Mouse (Mus musculus) urinary bladder, postnatal 14 days (tissue): ENCODE results near the gene Wfs1.
A peak's percentile ranks its signal among the peaks of the same experiment; 100 is the strongest.
"Not testable (repeated sequence)": the region's sequence is repeated elsewhere in the genome, so short reads cannot be mapped to it uniquely, and the experiment has no call there.

Experiments used
- DNase-seq: peaks from one replicate; pipeline ENCODE4 v3.0.0; 2021; ENCODE audit warnings: low spot score

Wfs1 gene

DNA sequence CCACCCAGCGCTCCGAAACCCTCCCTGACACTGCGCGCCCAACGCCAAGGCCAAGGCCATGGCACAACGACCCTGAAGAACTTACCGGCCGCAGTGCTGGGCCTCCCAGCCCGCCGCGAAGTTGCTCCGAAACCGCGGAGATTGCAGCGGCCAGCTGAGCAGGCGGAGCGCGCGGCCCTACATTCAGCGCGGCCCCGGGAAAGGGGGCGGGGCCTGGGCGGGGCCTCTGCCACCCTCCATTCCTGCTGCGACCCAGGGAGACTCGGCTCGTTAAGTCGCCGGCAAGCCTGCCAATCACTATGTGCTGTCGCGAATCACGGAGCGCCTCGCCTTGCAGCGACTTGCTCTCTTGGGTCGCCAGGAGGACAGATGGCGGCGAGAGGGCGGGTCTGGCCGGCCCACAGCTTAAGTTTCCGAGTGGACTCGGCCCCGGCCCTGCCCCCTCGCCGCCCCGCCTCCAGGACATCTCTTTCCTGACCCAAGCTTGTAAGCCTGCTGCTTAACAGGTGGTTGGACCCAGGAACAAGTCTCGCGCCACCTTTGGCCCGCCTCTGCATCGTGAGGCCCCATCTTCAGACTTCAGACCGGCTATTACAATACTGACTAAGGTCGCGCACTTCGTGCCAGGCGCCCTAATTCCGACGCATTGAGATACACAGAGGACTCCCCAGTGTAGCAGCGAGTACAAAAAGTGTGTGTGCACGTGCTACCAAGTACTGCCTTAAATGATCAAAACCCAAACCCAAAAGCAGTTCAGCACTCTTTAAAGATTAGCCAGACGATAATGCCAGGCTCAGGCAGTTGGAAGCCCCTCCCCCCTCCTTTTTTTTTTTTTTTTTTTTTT, at the start of gene Wfs1:
Wfs1 (minus strand) TSS at position 425 of the 844 bp plus-strand sequence.
- DNase-seq, result peak; percentile 98

DNA sequence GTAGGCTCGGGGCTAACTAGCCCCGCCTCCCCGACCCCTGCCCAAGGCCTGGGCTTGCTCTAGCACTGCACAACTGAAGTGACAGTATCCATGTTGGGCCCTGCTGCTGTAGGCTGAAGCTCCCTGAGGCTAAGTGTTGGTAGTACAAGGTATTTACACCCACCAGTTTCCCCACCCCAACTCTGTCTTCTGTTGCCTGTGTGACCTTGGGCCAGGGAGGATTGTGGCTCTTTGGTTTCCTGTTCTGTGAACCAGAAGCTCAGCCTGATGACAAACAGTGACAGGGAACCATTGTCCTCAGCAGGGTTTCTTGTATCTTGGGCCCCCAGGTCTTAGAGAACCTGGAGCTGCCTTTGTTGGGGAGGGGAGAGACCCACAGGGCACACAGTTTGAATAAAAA, 47.9 kb upstream of the Wfs1 start:
- DNase-seq, result no peak

DNA sequence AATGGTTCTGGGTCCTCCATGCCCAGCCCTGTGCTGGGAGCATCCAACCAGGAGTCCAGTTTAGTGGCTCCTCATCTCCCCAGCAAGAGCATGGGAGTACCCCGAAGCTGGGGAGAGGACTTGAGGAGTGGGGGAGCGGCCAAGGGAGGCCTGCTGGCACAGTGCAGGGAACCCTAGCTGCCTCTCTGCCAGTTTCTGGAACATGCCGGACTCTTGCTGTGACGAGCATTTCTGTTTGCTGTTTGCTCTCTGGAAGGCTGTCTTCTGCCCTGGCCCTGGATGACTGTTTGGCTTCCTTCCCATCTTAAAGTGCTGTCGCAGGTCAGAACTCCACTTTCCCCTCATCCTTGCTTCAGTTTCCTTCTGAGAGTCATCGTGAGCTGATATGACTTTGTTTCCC, 46.9 kb upstream of the Wfs1 start:
- DNase-seq, result no peak

DNA sequence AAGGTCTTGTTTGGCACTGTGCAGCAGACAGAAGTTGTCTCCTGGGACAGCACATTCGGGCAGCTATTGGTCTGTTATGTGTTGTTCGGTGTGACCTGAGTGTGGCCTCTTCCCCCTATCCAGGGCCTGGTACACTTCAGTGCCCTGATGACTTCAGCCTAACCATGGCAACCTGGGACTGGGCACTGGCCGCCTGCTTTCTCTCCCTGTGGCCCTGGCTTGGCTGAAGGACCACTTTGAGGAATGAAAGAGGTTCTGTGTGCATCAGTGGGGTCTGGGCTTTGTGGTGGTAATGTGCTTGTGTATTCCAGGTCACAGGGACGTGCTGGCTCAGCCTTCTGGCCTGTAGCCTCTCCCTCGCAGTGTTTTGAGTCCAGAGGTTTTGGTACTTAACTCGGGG, 46.2 kb upstream of the Wfs1 start:
- DNase-seq, result no peak

GRCm38 (mm10) chr5:37030753-37031152, 41.7 kb upstream of the Wfs1 start:
- no peak for DNase-seq

DNA sequence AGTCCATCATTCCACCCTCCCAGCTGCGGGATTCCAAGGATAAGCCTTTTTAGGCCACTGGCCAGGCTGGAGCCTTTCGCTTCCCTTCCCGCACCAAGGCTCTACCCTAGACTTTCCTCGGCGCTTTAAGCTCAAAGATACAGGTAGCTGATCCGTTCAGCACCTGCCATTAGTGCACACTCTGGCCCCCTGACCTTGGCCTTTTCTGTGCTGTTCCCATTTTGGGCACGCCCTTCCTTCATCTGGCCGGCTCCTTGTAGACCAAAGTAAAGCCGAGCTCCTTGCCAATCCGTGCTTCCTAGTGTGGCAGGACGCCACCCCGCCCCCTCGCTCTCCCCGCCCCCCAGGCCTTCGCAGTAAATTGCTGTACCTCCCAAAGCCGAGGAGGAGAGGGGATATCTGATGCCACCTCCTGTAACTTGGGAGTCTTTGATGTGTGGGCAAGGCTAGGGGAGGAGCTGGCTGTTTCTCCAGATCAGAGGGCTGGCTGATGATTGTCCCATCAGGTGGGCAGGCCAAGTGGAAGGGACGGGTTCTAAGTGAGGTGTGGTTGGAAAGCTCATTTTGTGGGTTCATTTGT, 40.4 kb upstream of the Wfs1 start:
- no peak for DNase-seq

DNA sequence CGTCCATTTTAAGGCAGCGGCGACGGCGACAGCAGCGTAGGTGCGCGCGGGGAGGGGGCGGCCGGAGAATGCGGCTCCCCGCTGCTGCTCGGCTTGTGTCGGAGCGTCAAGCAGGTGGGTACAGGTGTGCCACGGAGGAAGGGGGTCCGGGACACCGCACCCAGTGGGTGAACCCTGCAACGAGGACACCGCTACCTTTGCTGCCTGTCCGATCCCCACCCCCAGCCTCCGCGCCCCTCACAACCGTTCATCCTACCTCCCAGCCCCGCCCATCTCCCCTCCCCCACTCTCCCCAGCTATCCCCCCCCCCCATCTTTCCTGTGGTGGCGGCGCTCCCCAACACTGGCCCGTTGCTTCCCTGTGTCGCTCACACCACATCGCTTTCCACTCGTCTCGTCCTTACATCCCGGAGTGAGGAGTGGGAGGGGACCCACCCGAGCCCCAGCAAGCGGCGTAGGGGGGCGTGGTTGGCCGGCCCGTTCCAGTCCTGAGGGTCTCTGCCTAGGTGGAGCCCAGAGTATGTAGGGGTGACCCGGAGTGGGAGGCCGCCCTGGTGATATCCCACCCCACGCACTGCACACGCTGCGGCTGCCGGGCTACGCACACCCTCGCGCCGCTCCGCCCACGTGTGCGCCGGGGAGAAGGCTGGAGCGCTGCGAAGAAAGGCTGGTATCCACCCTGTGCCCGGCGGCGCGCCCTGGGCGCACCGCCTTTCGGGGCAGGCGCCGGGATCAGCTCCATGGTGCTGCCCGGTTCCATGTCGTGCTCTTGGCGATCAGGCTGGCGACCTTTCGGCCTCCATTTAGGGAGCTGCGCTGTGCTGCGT, 39.7 kb upstream of the Wfs1 start:
- DNase-seq, result no peak

DNA sequence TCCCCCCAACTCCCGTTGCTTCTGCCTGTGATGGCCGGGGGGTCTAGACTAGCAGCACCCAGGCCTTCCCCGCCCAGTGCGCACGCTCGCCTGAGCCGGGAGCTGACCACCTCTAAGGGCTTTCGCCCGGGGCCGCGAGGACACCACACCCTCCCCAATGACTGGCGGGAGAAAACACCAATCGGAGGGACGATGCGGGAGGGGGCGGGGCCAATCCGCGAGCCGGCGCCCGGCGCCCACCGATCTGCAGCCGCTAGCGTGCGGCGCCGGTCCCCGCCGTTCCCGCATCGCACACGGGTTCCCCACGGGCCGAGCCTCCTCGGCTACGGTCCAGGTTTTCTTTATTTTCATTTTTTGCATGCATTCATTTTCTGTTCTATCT, 39.1 kb upstream of the Wfs1 start:
- DNase-seq, result peak; percentile 57

DNA sequence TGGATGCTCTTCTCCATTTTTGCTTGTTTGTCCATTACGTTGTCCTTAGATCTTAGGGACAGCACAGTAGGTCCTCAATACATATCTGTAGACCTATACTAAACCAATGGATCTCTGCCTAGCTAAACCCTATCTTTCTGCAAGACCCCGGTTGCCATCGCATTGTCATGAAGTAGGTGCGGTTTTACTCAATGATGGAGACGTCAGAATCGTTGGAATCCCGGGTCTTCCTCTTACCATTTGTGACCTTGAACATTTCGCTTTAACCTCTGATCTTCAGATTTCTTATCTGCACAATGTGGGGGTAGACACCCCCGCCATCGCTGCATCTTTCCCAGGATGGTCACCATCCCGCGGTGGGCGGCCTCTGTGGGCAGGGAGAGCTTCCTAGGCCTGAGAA, 38.7 kb upstream of the Wfs1 start:
- DNase-seq, result no peak

DNA sequence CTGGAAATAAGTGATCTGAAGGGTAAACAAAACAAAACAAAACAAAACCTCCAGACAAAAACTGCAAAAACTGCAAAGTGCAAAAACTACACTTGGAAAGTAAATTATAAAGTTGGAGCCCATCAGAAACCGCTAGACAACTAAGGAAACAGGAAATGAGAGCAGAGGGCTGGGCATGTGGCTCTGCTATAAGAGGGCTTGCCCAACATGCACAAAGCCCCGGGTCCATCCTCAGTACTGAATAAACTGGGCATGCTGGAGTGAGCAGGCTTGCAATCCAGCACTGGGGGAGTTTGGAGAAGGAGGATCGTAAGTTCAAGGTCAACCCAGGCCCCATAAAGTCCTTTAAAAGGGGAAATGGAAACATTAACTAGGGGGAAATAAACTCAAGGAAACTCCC, 28.2 kb upstream of the Wfs1 start:
- no peak for DNase-seq

DNA sequence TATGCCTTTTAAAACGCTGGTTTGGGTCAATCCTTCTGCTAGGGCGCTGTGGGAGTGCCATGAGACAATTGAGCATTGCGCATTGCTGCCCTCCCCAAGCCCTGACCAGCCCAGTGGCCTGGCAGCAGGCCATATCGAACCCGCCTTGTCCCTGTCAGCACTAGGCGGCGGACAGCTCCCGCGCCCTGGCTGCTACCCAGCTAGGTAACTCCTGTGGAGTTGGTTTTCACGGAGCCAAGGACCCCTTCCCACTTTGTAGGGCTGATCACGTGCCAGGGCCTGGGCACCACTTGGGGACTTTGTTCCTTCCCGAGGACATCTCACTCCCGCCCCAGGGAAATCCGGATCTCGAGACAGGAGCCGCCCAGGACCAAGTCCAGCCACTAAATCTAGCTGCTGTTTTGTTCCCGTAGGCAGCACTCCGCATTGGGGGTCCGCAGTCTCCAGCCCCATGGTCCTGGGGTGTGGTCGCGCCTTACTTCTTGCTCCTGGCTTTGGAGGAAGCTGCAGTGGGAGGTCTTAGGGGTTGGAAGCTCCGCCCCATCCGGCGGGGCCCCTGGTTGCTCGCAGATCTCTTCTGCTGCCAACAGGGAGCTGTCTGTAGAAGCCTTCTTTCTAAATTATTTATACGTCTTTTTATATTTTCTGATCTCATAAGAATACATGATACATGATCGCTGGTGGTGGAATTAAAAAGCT, 26.8 kb upstream of the Wfs1 start:
- DNase-seq, result peak; percentile 41

GRCm38 (mm10) chr5:37010666-37011317, 21.8 kb upstream of the Wfs1 start:
- no peak for DNase-seq

GRCm38 (mm10) chr5:37009761-37010160, 20.8 kb upstream of the Wfs1 start:
- not testable (repeated sequence) for DNase-seq

- peak; percentile 75 for DNase-seq
These were observed 13.0 kb upstream of the Wfs1 start for GRCm38 (mm10) chr5:37002001-37002400.

GRCm38 (mm10) chr5:37001002-37001401, 12.0 kb upstream of the Wfs1 start:
- no peak for DNase-seq

DNA sequence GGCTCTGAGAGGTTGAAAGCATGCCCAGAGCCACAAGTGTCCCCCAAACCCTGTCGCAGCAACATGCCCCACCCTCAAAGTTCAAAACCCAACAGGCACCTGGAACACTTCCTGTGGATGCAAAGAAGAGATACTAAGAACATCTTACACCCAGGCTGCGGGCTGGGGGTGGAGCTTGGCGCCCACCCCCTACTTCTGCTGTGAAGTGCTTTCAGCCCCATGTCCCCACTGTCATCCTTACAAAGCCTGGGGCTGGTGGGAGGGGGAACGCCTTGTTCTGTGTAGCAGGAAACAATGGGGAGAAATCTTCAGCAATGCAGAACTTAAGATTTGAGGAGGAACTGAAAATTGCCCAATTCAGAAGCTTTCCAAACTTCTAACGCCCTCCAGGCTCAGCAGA, 9.0 kb upstream of the Wfs1 start:
- no peak for DNase-seq

DNA sequence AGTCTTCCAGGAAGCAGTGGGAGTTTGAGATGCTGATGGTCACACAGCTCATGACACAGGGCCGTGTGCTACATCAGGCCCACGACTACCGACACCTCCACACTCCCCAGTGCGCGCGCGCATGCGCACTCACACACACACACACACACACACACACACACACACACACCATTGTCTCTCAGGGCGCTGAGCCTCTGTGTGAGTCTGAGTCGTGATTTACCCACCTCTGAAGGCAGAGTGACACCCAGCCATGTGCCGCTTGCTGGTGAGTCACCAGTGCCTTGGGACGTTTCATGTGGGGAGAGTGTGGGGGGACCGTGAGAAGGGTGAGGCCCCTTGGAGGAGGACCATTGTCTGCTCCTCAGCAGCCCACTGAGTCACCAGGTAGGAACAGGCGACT, 7.4 kb upstream of the Wfs1 start:
- DNase-seq, result no peak

GRCm38 (mm10) chr5:36990631-36991350, 1.8 kb upstream of the Wfs1 start:
- DNase-seq, result no peak

GRCm38 (mm10) chr5:36990196-36990595, 1.2 kb upstream of the Wfs1 start:
- DNase-seq, result no peak

- no peak for DNase-seq
These were observed 596 bp upstream of the Wfs1 start for GRCm38 (mm10) chr5:36989625-36989977.

DNA sequence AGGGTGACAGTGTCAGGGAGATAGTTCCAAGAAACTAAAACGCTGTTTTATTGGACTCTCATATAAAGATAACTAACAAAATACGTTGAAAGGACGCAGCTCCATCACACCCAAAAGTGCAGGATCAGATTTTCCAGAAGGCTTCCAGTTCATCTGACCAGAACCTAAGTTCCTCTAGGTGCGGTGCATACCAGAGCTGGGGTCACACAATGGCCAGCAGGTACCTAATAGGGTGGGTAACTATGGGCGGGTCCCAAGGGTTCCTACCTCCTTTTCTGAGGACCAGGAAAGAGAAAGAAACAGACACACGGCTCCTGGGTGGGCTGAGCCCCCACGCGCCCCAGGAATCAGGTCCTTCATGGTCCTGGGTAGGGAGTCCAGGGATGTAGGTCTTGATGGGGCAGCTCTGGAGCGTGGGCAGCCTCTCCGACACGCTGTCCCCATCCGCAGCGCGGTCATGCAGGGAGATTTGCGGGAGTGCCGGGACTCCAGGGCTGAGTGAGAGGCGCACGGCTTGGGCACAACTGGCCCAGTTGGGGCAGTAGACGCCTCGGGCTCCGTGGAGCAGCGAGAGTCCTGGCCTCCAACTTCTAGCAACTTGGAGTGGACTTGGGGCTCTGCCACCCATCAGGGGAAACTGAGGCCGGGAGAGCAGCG, 753 bp downstream of the Wfs1 start:
- DNase-seq, result peak; percentile 11
